Mouse (Mus musculus): ENCODE results near the gene Hes5. TPM values are rescaled to one million over a fixed set of nuclear protein-coding genes. Genes with fewer than 3 reads are reported as not detected.
A peak's percentile ranks its signal among the peaks of the same experiment; 100 is the strongest.

Gene Hes5
- total RNA-seq, 2 experiments from 2014 or later, result not detected

DNA sequence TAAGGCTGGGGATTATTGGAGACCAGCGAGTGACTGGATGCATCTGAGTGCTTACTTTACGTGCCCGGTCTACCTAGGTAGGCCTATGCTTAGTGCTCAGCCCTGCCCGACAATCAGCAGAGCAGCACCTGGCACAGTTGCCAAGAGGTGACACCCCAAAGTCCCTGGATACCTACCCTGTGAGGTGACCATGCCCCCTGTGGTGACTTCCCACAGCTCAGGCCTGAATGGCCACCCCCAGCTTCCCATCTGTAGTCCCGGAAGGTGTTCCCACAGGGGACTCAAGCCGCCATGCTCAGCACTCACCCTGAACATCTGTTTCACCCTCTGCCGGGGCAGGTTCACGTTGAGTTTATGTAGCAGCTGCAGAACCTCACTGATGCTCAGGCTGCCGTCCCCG is 45.6 kb downstream of the Hes5 start:
- intact Hi-C loops (cut with DNase I), result no loop called here
- no peak for DNase-seq

DNA sequence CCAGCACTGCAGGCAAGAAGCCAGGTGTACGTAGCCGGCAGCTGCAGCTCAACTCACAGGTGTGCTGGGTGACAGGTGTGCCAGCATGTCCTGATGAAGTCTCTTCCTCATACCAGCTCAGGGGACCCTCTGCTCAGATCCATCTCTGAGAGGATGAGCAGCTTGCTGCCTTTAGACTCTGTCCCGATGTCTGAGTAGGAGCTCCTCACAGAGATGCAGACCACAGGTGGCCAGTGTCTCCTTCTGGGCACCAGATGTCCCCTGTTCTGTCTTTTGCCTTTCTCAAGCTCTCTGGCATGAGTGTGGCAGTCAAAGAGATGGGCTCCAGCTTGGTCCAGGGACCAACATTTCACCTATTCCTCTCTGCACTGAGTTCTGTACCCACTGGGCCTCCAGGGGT is 46.9 kb downstream of the Hes5 start:
- no peak for DNase-seq
- intact Hi-C loops (cut with DNase I), result no loop called here

DNA sequence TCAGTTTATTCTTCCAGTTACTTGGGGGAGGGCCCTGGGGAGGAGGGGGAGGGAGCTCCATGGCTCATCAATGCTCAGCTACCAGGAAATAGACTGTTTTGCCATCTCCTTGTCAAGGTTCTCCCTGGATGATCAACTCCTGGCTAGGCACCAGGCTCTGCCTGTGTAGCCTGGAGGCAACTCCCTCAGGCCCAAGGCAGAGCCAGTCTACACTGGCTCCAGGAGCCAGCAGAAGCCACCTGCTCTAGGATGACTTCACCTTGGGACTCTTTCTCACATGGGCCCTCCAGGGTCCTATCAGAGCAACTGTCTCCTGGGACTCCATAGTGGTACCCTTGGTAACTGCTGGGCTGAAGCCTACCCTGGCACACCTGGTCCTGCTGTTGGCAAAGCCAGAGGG is 47.4 kb downstream of the Hes5 start:
- intact Hi-C loops (cut with DNase I), result no loop called here
- DNase-seq, result no peak

DNA sequence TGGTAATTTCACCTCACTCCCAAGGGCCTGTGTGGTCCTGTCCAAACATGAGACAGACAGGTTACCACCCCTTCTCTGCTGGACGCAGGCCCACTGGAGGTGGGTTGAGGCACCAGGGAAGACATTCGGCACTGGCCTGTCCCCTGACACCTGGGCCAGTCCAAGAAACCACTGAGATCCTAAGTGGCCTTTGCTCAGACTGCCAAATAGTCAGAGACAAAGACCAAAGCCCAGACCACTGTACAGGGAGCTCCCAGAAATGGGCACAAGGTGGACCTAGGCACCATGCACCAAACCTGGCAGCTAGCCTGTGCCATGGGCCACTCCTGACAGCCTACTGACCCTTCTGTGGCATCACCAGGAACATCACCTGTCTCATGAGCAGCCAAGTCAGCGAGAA is 48.5 kb downstream of the Hes5 start:
- intact Hi-C loops (cut with DNase I), result no loop called here
- DNase-seq, result no peak

DNA sequence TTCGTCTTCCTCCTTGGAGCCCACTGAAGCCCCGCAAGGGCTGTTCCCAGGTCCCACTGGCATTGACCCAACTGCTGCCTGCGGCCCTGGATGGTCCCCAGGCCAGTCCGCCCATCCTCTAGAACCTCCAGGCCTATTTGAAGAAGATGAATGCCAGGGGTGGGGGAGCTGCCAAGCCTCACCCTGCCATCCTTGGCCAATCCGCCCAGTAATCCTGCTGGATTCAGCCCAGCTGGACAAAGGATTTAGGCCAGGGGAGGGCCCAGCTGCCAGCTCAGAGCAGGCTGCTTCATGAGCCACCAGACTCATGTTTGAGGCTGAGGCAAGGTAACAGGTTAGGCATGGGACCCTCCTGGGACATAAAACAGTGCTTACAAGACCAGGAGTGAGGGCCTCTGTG is 50.1 kb downstream of the Hes5 start:
- peak in 1 of 2 experiments; percentile 6 for DNase-seq
- intact Hi-C loops (cut with DNase I), result no loop called here

DNA sequence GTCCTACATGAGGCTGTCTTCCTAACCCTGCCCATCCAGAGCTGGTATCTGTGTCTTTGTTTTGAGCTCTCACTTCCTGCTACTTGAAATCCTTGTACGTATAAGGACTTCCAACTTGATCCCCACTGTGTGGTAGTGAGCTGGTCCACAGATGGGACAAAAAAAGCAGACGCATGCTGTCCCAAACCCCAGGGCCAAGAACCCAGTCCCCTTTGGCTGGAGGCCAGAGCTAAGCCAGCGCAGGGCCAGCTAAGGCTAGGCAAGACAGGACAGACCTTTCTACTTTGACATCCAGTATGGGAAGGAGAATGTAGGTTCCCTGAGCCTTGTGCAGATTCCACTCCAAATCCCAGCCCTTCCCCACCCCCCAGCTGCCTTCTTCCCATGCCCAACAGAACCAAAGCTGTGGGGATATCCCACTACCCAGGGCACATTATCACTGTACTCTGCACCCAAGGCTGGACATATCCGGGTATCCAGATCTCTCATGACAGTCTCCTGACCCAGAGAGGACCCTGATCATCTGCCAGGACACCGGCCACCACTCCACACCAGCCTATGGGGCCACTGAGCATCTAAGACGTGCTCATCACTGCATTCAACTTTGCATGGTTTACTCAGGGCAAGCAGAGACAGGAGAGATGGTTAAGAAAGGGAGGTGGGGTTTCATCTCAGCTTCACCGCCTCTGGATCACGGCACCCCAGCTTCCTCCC is 50.7 kb downstream of the Hes5 start:
- intact Hi-C loops (cut with DNase I), result no loop called here
- DNase-seq, result no peak

Other genes with a start within 250 kb of the Hes5 start
- under 1 TPM in 1 of 2 experiments, not detected in 1; 0.14 TPM for gene Ttc34, start 123.5 kb upstream of the Hes5 start, total RNA-seq (2021)
- under 1 TPM; 0.22 to 0.33 TPM for gene Mmel1, start 91.3 kb upstream of the Hes5 start, total RNA-seq (2021)
- gene Fam213b, start 61.8 kb upstream of the Hes5 start, total RNA-seq (2021), result 10 to 100 TPM; 80.9 to 83.5 TPM
- gene Tnfrsf14, start 32.4 kb upstream of the Hes5 start, total RNA-seq (2021), result 1 to 10 TPM; 5.1 to 6.0 TPM
- 10 to 100 TPM; 40.9 to 42.8 TPM for gene Pank4, start 3.2 kb downstream of the Hes5 start, total RNA-seq (2021)
- gene Plch2, start 95.9 kb downstream of the Hes5 start, total RNA-seq (2021), result not detected
- 10 to 100 TPM; 19.4 to 23.1 TPM for gene Pex10, start 106.1 kb downstream of the Hes5 start, total RNA-seq (2021)
- 10 to 100 TPM; 67.0 to 72.9 TPM for gene Rer1, start 125.5 kb downstream of the Hes5 start, total RNA-seq (2021)
- 1 to 10 TPM in 1 of 2 experiments, under 1 TPM in 1; 0.89 to 1.7 TPM for gene Morn1, start 125.7 kb downstream of the Hes5 start, total RNA-seq (2021)

Measured in heart, postnatal 36 days (tissue).